Mouse (Mus musculus): Measurements from ENCODE around the gene Eri3. TPM values are rescaled to one million over a fixed set of nuclear protein-coding genes. Genes with fewer than 3 reads are reported as not detected.

Eri3 gene
- polyA plus RNA-seq, 1 experiment from 2014 or later: 158 TPM

- Histone ChIP-seq H3K36me3 (replicated peaks) (no peaks in the 10 kb centered on the region), H3K4me2 (no peak overlapping the region), H3K9ac (no peak overlapping the region), H3K27ac (no peak overlapping the region), H3K4me3 (replicated peaks) (no peak overlapping the region), H3K9me3 (no peaks in the 10 kb centered on the region), H3K4me1 (peaks cover 4% of the 10 kb centered on the region; the same call in 1 of the 2 replicates), H3K27me3 (0 out of 2 replicates have a peak, but pooled peaks cover 4% of the 10 kb centered on the region)
- WGBS: 91% methylated on average over 3 of the region's 3 CpGs
- ATAC-seq (ENCODE audit: low FRiP score): no peak
These were observed 4.7 kb upstream of the Eri3 start for GRCm38 (mm10) chr4:117545448-117545847.

DNA sequence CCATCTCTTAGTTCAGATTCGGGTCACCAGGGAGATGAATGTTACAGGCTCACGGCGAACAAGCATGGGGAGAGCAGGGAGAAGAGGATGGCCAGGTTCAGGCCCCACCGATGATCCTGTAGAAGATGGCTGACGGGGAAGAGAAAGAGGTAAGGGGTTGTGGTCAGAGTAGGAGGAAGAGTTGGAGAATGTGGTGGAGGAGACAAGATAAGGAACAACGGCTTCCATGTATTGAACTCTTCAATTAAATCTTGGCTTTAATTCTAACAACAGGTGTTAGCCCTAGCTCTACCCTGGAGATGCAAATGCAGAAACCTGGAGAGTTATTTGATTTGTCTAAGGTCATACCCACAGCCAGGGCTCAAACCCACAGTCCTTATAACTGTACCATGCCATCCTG lies 3.5 kb upstream of the Eri3 start:
- Histone ChIP-seq H3K4me1 (peaks cover 14% of the 10 kb centered on the region), H3K4me2 (no peak overlapping the region), H3K9me3 (no peaks in the 10 kb centered on the region), H3K4me3 (replicated peaks) (no peak overlapping the region), H3K27me3 (0 out of 2 replicates have a peak, but pooled peaks cover 4% of the 10 kb centered on the region), H3K27ac (no peak overlapping the region), H3K36me3 (replicated peaks) (no peaks in the 10 kb centered on the region), H3K9ac (no peak overlapping the region)
- no peak for ATAC-seq (ENCODE audit: low FRiP score)
- 90% methylated on average over 6 of the region's 6 CpGs for WGBS

DNA sequence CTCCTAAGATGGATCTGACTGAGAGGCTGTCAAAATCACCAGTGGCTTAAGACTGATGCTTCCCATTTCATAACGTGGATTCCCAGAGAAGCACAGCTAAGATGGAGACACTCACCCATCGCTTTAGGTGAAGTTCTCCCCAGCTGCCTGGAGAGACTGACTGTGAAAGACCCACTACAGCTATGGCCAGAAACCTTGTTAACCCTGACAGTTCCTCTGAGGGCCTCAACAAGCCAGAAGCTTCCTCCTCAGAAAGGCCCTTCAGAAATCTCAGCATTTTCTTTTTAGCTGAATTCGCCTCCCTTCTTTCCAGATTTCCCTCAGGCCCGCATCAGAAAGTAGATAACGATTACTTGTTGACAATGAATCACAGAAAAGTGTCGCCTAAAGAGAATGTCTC lies 589 bp upstream of the Eri3 start:
- 39% methylated on average over 6 of the region's 6 CpGs for WGBS
- Histone ChIP-seq H3K4me1 (peaks cover 19% of the 10 kb centered on the region), H3K9me3 (no peaks in the 10 kb centered on the region), H3K27ac (no peak overlapping the region), H3K27me3 (no peaks in the 10 kb centered on the region), H3K9ac (no peak overlapping the region), H3K4me2 (peak overlapping the region; percentile 36), H3K36me3 (replicated peaks) (no peaks in the 10 kb centered on the region; the same call in 1 of the 2 replicates), H3K4me3 (replicated peaks) (no peak overlapping the region)
- ATAC-seq (ENCODE audit: low FRiP score): no peak

GRCm38 (mm10) chr4:117551144-117552000 lies 1.2 kb downstream of the Eri3 start:
- peak overlapping the region; percentile 80 for H3K4me3 ChIP-seq (replicated peaks)
- H3K36me3 ChIP-seq (replicated peaks): no peaks in the 10 kb centered on the region; the same call in 1 of the 2 replicates
- peaks cover 25% of the 10 kb centered on the region for H3K4me1 ChIP-seq
- 79% methylated on average over 8 of the region's 8 CpGs for WGBS
- no peak overlapping the region for H3K27ac ChIP-seq
- peak overlapping the region; percentile 90 for H3K4me2 ChIP-seq
- peak overlapping the region; percentile 83 for H3K9ac ChIP-seq
- H3K27me3 ChIP-seq: no peaks in the 10 kb centered on the region
- H3K9me3 ChIP-seq: no peaks in the 10 kb centered on the region
- ATAC-seq (ENCODE audit: low FRiP score): no peak

DNA sequence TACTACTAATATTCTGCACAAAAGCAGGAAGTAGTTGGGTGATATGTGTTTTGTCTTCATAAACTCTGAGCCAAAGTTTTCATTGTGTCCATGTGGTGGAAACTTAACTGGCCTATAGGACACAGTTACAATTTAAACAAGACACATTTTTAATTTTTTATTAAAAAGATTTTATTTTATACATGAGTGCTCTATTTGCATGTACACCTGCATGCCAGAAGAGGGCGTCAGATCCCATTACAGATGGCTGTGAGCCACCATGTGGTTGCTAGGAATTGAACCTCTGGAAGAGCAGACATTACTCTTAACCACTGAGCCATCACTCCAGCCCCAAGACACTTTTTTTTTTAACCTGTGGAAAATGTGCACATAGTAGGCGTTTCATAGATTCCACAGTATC lies 5.3 kb downstream of the Eri3 start:
- 56% methylated on average over 2 of the region's 2 CpGs for WGBS
- Histone ChIP-seq H3K4me1 (peaks cover 25% of the 10 kb centered on the region), H3K4me3 (replicated peaks) (no peak overlapping the region), H3K9ac (no peak overlapping the region), H3K9me3 (no peaks in the 10 kb centered on the region), H3K27ac (no peak overlapping the region), H3K27me3 (no peaks in the 10 kb centered on the region), H3K36me3 (replicated peaks) (peaks cover 8% of the 10 kb centered on the region; the same call in 1 of the 2 replicates), H3K4me2 (no peak overlapping the region)
- no peak for ATAC-seq (ENCODE audit: low FRiP score)

DNA sequence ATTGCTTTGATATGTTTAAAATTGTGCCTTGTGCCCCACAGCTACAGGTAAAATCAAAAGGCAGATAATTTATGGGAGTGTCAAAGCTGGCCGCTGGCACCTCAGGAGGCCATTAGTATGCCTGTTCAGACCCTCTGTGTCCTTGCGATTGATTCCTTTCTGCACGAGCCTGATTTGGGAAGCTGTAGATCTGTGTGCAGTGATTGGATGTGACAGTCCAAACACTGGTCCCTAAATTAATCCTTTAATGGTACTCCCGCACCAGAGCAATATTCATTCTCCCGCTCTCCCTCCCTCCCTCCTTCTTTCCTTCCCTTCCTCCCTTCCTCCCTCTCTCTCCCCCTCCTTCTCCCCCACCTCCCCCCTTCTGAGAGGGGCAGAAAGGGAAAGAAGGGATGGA lies 6.2 kb downstream of the Eri3 start:
- no peak overlapping the region for H3K9ac ChIP-seq
- no peaks in the 10 kb centered on the region for H3K9me3 ChIP-seq
- ATAC-seq (ENCODE audit: low FRiP score): peak; percentile 63; the same call in 1 of the 2 replicates
- peaks cover 16% of the 10 kb centered on the region for H3K4me1 ChIP-seq
- H3K4me2 ChIP-seq: no peak overlapping the region
- H3K36me3 ChIP-seq (replicated peaks): peaks cover 8% of the 10 kb centered on the region; the same call in 1 of the 2 replicates
- no peaks in the 10 kb centered on the region for H3K27me3 ChIP-seq
- 31% methylated on average over 5 of the region's 5 CpGs for WGBS
- H3K4me3 ChIP-seq (replicated peaks): no peak overlapping the region
- H3K27ac ChIP-seq: no peak overlapping the region

GRCm38 (mm10) chr4:117557068-117557645 lies 7.0 kb downstream of the Eri3 start:
- Histone ChIP-seq H3K9ac (no peak overlapping the region), H3K4me2 (no peak overlapping the region), H3K9me3 (no peaks in the 10 kb centered on the region), H3K27me3 (no peaks in the 10 kb centered on the region), H3K4me3 (replicated peaks) (no peak overlapping the region), H3K27ac (no peak overlapping the region), H3K36me3 (replicated peaks) (peaks cover 8% of the 10 kb centered on the region; the same call in 1 of the 2 replicates), H3K4me1 (peaks cover 9% of the 10 kb centered on the region)
- WGBS: 88% methylated on average over 5 of the region's 5 CpGs
- no peak for ATAC-seq (ENCODE audit: low FRiP score)

- H3K4me3 ChIP-seq (replicated peaks): no peak overlapping the region
- H3K27me3 ChIP-seq: no peaks in the 10 kb centered on the region
- H3K9ac ChIP-seq: no peak overlapping the region
- WGBS: 91% methylated on average over 9 of the region's 9 CpGs
- peaks cover 21% of the 10 kb centered on the region for H3K36me3 ChIP-seq (replicated peaks)
- H3K4me2 ChIP-seq: no peak overlapping the region
- H3K4me1 ChIP-seq: 0 out of 2 replicates have a peak, but pooled peaks cover 3% of the 10 kb centered on the region
- no peak for ATAC-seq (ENCODE audit: low FRiP score)
- no peak overlapping the region for H3K27ac ChIP-seq
- H3K9me3 ChIP-seq: no peaks in the 10 kb centered on the region
These were observed 13.8 kb downstream of the Eri3 start for GRCm38 (mm10) chr4:117563967-117564366.

GRCm38 (mm10) chr4:117568846-117569245 lies 18.7 kb downstream of the Eri3 start:
- 71% methylated on average over 2 of the region's 2 CpGs for WGBS
- no peak for ATAC-seq (ENCODE audit: low FRiP score)
- no peaks in the 10 kb centered on the region for H3K9me3 ChIP-seq

DNA sequence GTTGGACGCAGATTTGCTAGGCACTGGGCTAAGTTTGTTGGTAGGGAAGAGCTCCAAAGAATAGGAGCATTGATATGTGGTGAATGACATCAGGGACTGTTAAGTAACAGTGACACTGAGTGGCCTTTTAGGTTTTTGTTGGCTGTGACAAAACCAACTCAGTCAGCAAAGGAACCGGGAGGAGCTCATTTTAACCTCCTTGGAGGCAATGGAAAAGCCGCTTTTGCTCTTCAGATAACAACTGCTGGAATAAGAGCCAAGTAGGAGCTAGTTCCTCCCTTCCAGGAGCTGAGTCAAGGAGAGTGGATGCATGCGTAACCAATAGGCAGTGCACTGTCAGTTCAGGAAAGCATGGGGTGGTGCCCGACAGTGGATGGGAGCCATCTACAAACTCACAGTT lies 20.8 kb downstream of the Eri3 start:
- Histone ChIP-seq H3K4me1 (peaks cover 12% of the 10 kb centered on the region; the same call in 1 of the 2 replicates), H3K9me3 (no peaks in the 10 kb centered on the region), H3K4me3 (replicated peaks) (no peak overlapping the region), H3K27me3 (no peaks in the 10 kb centered on the region), H3K4me2 (no peak overlapping the region), H3K9ac (no peak overlapping the region), H3K36me3 (replicated peaks) (peaks cover 7% of the 10 kb centered on the region; the same call in 1 of the 2 replicates), H3K27ac (no peak overlapping the region)
- WGBS: 66% methylated on average over 5 of the region's 5 CpGs
- ATAC-seq (ENCODE audit: low FRiP score): no peak

More at GRCm38 (mm10) chr4:117568846-117569245, 18.7 kb downstream of the Eri3 start:
- Histone ChIP-seq H3K27me3 (no peaks in the 10 kb centered on the region), H3K4me2 (no peak overlapping the region), H3K9ac (no peak overlapping the region), H3K36me3 (replicated peaks) (peaks cover 21% of the 10 kb centered on the region), H3K4me1 (peaks cover 12% of the 10 kb centered on the region; the same call in 1 of the 2 replicates), H3K27ac (no peak overlapping the region), H3K4me3 (replicated peaks) (no peak overlapping the region)

- no peak for ATAC-seq (ENCODE audit: low FRiP score)
- H3K27me3 ChIP-seq: no peaks in the 10 kb centered on the region
- H3K4me2 ChIP-seq: no peak overlapping the region
- peaks cover 4% of the 10 kb centered on the region for H3K36me3 ChIP-seq (replicated peaks)
- 96% methylated on average over 1 of the region's 1 CpGs for WGBS
- no peaks in the 10 kb centered on the region for H3K9me3 ChIP-seq
- H3K9ac ChIP-seq: no peak overlapping the region
- H3K4me1 ChIP-seq: peaks cover 4% of the 10 kb centered on the region; the same call in 1 of the 2 replicates
- H3K4me3 ChIP-seq (replicated peaks): no peak overlapping the region
- H3K27ac ChIP-seq: no peak overlapping the region
These were observed 27.4 kb downstream of the Eri3 start for GRCm38 (mm10) chr4:117577579-117577978.

GRCm38 (mm10) chr4:117581626-117582025 lies 31.5 kb downstream of the Eri3 start:
- no peak overlapping the region for H3K4me3 ChIP-seq (replicated peaks)

More at GRCm38 (mm10) chr4:117581626-117582025, 31.5 kb downstream of the Eri3 start:
- Histone ChIP-seq H3K9ac (no peak overlapping the region), H3K27ac (no peak overlapping the region), H3K9me3 (no peaks in the 10 kb centered on the region), H3K36me3 (replicated peaks) (peaks cover 41% of the 10 kb centered on the region), H3K4me1 (peaks cover 4% of the 10 kb centered on the region; the same call in 1 of the 2 replicates), H3K27me3 (no peaks in the 10 kb centered on the region), H3K4me2 (no peak overlapping the region)
- no peak for ATAC-seq (ENCODE audit: low FRiP score)
- 79% methylated on average over 9 of the region's 9 CpGs for WGBS
